Mouse (Mus musculus) cerebellum, adult (tissue): ENCODE data around the gene Olfr432.
"Not testable (repeated sequence)": the region's sequence is repeated elsewhere in the genome, so short reads cannot be mapped to it uniquely, and the experiment has no call there.

Source experiments
- ATAC-seq: cut with Nextera tagmentation; 2 replicates; pipeline ENCODE4 v1.9.2; 2017; ENCODE audit warnings: mild to moderate bottlenecking, moderate library complexity, mixed read lengths; ENCODE audit not compliant: insufficient number of reproducible peaks, low FRiP score, low TSS enrichment

Gene Olfr432

DNA sequence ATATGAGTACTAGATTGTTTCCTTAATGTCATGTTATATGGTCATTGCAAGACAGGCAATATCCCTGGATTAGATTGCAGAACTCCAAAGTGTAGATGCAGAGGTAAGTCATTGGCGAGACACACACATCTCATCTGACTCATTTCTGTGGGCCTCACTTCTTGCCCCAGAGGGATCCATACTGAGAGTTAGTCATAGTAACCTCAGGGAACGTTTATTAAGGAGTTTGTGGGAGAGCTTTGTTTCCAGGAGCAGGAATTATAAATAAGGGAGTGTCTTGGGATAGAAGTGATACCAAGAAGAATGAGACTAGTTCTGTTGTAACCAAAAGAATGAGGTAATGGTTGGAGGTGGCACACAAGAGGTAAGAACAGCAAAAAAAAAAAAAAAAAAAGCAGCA, at the start of gene Olfr432:
Gene Olfr432, plus strand, starts transcription at position 313 of the 400 bp plus-strand sequence.
- ATAC-seq, result no peak

DNA sequence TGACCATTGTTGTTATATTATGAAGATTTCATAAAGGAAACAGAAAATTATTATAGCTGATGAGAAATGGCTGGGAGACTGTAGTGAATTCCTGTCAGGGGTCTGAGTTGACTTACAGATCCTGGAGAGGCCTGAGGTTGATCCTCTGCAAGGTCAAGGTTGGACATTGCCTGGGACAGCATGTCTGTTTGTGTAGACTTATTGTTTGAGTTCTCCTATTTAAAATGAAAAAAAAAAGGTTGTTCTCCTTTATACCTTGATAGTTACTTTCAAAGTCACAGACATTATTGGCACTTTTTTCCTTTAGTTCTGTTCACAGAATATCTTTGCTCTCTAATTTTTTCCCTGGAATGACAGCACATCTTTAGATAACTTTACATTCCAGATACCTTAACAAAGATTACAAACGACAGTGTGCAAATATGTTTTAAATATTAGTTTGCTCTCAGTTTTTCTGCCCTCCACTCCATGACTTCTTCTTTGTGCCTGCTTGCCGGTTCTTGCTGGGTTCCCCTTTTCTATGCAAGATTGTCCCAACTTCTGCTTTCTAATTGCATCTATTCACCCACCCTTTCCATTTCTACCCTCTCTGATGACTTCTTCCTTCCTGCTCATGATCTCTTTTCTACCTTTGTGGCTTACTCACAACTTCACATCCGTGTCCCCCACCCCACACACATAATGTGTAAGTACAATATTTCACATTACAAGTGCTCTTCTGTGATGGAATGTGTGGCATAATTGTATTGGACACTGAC, 44.5 kb upstream of the Olfr432 start:
- not testable (repeated sequence) for ATAC-seq

DNA sequence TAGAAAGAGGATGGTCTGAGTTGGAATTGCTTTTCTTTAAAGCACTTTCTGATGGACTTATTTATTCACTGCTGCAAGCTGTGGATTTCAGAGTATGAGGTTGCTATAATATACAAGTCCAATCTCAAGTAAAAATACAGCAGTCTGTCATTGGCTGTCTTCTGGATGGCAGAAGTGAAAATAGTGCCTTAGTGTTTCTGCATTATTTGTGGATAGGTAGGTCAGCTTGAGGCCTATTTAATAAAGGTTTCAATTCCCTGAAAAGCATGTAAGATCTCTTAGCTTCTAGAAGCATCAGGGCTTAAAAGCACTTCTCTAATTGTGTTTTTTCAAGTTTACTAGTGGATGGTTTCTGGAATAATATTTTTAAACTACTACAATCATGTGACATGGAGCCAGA, 42.0 kb upstream of the Olfr432 start:
- not testable (repeated sequence) for ATAC-seq

DNA sequence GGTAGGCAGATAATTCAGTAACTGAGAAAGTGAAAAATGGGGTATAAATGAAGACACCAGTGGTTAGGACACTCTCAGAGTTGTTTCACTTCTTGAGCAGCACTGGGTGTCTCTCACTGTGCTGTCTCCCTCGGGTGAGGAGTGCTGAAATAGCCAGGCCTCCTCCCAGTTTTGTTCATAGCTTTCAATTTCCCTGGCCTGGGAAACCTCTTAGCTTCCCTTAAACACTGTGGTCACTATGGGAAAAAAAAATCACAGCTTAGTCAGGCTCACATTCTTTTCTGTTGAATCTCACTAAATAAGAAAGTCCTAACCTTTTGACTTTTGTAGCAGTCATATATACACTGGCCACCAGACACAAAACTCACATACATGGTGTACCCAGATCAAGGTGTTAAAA, 17.3 kb upstream of the Olfr432 start, which contains the start of gene Ifi205:
Gene Ifi205, minus strand, starts transcription at position 113 of the 400 bp plus-strand sequence.
- no peak for ATAC-seq

DNA sequence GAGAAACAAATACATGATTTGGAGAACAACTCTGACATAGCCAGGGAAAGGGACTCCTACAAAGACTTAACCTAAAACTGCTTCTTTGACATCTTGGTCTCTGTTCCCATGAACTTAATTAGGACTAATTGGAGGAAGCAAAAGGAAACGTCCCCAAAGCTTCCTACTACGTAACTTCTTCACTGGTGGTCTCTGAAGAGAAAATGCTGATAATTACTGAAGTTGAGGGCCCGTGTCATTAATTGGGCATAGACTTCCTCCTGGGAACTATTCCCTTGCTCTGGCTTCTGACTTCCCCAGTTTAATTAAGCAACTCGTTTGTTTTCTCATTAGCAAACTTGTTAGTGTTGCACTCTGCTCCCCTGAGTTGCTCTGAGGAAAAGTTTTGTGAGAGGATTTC, 13.2 kb upstream of the Olfr432 start:
- no peak for ATAC-seq

DNA sequence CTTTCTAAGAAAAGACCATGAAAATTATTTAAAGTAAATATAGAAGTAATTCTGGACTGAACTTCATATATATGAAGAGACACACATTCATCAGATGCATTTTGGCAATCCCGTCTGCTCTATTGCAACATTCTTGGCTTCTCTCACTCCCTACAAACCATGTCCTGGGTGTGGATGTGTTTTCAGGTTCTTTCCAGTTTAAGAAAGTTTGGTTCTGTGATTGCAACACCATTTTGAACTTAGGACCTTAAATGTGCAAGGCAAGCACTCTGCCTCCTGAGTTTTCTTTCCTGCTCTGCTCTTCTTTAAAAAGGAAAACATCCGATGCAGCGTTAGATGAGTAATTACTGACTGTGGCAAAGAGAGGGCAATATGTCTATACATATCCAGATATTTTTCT, 10.5 kb upstream of the Olfr432 start:
- ATAC-seq, result no peak

DNA sequence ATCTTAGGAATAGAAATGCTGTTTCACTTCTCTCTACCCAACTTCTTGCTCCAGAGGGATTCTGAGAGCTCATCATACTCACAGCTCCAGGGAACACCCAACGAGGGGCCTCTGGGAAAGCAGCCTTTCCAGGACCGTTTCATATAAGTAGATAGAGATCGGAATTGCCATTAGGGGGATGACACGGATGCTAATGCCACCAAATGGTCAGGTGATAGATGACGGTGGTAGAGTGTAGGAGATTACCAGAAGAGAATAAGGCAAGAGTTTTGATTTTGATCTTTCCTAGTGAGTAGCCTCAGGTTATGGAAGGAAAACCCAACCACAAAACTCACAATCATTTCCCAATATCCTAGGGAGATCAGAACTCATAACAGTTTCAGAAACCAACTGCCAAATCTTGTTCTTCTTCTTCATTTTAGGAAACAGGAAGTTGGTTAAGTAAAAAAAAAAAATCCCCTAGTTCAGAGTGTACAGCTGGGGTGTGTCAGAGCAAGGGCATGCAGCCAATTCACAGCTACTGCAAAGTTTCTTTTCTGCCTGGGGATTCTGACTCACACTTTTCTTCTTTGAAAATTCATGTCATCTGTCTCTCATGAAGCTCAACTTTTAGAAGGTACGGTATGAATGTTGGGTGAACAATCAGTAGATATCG, 8.4 kb upstream of the Olfr432 start, which contains the start of gene Olfr433:
Gene Olfr433, plus strand, starts transcription at position 183 of the 655 bp plus-strand sequence.
- ATAC-seq, result no peak

DNA sequence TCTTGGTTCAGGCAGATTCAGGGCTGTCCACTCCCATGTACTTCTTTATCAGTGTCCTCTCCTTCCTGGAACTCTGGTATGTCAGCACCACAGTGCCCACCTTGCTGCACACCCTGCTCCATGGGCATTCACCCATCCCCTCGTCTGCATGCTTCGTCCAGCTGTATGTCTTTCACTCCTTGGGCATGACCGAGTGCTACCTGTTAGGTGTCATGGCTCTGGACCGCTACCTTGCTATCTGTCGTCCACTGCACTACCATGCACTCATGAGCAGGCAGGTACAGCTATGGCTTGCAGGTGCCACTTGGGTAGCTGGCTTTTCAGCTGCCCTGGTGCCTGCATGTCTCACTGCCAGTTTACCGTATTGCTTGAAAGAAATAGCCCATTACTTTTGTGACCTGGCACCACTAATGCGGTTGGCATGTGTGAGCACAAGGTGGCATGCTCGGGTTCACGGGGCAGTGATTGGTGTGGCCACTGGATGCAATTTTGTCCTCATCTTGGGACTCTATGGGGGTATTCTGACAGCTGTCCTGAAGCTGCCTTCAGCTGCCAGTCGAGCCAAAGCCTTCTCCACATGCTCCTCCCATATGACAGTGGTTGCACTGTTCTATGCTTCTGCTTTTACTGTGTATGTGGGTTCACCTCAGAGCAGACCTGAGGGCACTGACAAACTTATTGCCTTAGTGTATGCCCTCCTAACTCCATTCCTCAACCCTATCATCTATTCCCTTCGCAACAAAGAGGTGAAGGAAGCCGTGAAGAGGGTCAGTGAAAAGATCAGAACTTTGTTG, 6.7 kb upstream of the Olfr432 start:
- ATAC-seq, result not testable (repeated sequence)

DNA sequence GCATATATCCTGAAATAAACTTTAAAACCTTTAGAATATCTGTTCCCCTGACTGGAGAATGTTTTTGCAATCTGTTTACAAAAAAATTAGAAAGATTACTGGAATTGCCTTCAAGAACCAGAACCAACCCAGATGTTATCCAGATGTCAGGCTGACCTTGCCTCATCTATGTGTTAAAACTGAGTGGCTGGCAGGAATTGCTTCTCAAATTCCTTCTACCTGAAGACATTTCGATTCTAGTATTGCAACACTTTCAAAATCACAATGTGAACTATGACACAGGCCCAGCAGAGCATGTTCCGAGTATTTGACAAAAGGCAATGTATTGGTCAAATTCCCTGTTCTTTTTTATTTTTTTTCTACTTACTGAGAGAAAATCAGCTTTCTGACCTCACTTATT, 4.6 kb upstream of the Olfr432 start:
- ATAC-seq, result no peak

DNA sequence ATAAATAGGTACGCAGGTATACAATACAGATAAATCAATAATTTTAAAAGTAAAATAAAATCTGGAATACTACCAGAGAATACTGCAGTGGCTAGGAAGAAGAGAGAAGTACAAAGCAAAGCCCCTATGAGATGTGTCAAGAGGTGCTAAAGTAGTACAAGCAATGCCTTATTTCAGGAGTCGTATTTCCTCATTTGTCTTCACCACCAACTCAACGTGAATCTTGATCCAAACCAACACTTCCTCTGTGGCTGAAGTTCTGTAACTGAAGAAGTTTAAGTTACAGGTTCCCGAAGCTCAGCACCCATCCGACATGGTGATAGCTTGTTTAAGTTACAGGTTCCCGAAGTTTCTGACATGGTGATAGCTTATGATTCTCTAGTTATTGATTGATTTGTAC, 778 bp upstream of the Olfr432 start:
- not testable (repeated sequence) for ATAC-seq

DNA sequence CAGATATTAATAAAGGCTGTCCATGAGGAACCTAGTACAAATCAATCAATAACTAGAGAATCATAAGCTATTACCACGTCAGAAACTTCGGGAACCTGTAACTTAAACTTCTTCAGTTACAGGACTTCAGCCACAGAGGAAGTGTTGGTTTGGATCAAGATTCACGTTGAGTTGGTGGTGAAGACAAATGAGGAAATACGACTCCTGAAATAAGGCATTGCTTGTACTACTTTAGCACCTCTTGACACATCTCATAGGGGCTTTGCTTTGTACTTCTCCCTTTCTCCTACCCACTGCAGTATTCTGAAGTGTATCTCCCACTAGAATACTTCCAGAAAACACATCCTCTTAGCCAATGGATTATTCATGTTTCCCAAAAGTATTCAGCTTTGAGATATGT, 352 bp downstream of the Olfr432 start:
- ATAC-seq, result not testable (repeated sequence)

DNA sequence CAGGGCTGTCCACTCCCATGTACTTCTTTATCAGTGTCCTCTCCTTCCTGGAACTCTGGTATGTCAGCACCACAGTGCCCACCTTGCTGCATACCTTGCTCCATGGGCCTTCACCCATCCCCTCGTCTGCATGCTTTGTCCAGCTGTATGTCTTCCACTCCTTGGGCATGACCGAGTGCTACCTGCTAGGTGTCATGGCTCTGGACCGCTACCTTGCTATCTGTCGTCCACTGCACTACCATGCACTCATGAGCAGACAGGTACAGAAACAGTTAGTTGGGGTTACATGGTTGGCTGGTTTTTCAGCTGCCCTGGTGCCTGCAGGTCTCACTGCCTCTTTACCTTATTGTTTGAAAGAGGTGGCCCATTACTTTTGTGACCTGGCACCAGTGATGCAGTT, 1.5 kb downstream of the Olfr432 start:
- ATAC-seq, result no peak

DNA sequence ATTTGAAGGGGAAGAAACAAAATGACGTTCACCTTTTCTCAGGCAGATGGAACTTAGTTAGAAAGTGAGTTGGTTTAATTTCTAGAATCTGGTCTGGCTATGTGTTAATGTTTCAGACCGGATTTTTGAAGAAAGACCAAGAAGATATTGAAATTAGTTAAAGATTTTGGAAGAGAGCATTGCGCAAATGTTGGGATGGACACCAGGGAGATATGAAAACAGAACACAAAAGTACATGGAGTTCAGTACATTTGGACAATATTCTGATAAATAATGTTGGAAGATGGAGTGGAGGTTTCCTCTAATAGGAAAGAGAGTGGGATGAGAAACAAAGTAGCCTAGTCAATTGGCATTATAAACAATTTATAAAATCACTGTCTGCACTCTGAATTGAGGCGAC, 2.5 kb downstream of the Olfr432 start:
- ATAC-seq, result no peak

DNA sequence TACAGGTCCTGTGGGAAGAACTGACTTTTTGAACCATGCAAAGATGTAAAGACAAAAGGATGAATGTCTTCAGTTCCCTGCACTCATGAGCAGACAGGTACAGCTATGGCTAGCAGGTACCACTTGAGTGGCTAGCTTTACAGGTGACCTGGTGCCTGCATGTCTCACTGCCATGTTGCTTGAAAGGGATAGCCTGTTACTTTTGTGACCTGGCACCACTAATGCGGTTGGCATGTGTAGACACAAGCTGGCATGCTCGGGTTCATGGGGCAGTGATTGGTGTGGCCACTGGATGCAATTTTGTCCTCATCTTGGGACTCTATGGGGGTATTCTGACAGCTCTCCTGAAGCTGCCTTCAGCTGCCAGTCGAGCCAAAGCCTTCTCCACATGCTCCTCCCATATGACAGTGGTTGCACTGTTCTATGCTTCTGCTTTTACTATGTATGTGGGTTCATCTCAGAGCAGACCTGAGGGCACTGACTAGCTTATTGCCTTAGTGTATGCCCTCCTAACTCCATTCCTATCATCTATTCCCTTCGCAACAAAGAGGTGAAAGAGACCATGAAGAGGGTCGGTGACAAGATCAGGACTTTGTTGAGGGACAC, 3.0 kb downstream of the Olfr432 start:
- no peak for ATAC-seq

DNA sequence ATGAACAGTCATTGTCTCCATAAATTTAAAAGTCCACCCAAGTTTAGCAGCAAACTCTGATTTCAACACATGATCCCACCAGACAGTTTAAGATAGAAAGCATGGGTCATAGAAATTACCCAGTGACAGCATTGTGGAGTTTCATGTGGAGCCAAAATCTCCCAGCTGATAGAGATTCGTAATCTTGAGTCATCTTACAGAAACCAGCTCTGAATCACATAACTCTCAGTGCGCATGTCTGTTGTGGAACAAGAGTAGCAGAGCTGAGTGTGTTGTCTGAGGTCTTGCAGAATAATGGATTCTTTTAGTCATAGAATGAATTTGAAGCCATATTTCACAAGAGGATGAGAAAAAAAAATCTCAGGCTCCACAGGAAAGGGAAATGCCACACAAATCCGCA, 4.0 kb downstream of the Olfr432 start:
- no peak for ATAC-seq

DNA sequence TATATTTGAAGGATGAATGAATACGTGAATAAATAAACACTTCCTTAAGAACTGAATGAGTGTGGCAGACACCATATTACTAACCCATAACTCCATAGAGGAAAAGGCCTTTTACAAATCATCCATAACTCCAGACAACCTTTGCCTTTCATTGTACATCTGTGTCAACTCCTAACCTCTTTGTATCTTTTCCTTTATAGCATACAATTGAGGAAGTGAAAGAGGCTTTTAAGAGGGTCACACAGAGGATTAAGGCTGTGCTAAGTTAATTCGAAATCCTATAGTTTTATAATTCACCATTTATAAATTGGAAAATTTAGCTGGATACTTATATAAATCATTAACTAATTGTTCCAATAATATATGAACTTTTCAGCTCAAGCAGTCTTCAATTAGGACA, 6.2 kb downstream of the Olfr432 start:
- no peak for ATAC-seq

DNA sequence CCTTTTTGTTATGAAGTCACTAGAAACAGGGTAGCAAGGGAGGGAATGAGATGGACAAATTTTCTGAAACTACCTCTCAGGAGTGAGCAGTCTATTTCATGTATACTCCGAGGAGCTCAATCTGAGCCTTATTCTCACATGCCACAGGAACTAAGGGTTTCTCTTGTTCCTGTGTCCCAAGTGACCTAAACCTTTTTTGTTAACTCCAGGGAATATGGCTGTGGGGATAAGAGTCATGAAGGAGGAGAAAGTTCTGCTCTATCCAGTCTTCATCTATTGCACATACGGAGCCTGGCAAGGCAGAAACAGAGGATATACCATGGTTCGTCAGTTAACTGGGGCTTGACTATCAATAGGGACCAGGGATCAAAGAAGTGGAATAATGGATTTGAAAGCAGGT, 17.3 kb downstream of the Olfr432 start, which contains the start of gene Olfr430:
Gene Olfr430, plus strand, starts transcription at position 301 of the 400 bp plus-strand sequence.
- no peak for ATAC-seq

DNA sequence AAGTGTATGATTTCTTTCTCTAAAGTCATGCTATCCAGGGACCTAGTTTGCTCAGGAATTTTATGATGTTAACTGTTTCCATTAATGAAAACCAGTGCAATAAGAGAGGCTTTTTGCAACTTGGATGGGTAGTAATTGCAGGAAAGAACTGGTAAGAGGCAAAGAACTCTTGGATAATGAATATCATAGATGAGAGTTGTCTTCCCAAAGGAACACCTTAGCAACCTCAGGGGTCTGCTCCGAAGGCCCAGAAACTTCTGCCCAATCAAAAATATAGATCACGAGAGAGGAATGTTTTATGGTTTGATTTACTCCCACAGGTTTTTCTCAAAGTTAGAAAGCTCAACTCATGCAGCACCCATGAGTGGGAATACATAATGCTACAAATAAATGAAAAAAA, 35.0 kb downstream of the Olfr432 start, which contains the start of gene Olfr429:
Gene Olfr429, plus strand, starts transcription at position 301 of the 400 bp plus-strand sequence.
- no peak for ATAC-seq

DNA sequence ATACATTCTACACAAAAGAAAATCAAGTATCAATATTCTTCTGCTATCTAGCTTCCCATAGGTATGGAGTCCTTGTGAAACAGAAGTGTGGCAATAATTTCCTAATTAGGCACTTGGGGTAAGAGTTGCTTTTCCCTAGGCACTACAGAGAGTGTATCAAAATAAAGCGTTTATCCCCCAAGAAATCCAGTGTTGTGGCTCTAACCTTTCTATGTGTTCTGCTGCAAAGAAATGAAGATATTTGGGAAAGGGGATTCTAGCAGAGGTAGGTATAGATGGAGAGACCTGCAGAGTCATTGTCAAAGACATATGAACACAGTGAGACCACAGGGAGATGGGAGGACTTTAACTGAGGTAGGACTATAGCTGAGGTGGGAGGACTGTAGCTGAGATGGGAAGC, 47.6 kb downstream of the Olfr432 start, which contains the start of gene Olfr427:
Gene Olfr427, plus strand, starts transcription at position 301 of the 400 bp plus-strand sequence.
- no peak for ATAC-seq

DNA sequence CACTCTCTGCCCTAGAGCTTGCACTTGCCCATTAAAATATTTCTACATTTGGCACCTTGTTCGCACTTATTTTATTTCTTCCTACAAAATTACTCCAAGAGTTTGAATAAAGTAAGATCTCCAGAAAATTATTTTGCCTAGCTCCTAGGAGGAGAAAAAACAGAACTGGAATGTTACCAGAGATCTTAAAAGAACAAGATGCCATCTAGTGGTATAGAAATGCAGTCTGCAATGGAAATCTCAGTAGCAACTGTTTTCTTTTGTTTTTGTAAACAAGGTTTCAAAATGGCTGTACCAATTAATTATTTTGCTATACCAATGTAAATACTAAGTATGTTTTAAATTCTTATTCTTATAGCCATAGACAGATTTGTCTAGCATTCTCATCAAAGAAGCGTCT, 54.7 kb downstream of the Olfr432 start:
- ATAC-seq, result no peak
